Mouse (Mus musculus): ENCODE results near the gene Atm. TPM values are rescaled to one million over a fixed set of nuclear protein-coding genes. Genes with fewer than 3 reads are reported as not detected.

Gene Atm
- total and polyA plus RNA-seq, 3 experiments = 1.4 to 77.4 (median 51.8) TPM

GRCm38 (mm10) chr9:53485886-53486285, 50.7 kb downstream of the Atm start:
- no peaks in the 10 kb centered on the region for H3K27me3 ChIP-seq (ENCODE audit: insufficient read depth, low read length)
- ATAC-seq (ENCODE audit: extremely low read depth, insufficient number of reproducible peaks, low FRiP score, poor library complexity, severe bottlenecking) = no peak
- H3K4me3 ChIP-seq (ENCODE audit: low read depth, low read length) = no peak overlapping the region
- H3K4me1 ChIP-seq (ENCODE audit: insufficient read depth, low read depth, low read length) = no peaks in the 10 kb centered on the region
- peaks cover 70% of the 10 kb centered on the region for H3K36me3 ChIP-seq (replicated peaks)
- DNase-seq (ENCODE audit: low spot score) = no peak
- TF ChIP-seq GATA2 (IDR thresholded peaks at IDR 0.05; ENCODE audit: borderline replicate concordance, low read depth, low read length) (no peak), POLR2AphosphoS5 (IDR thresholded peaks at IDR 0.05; ENCODE audit: insufficient replicate concordance, low read depth, low read length) (no peak), TAL1 (conservative IDR thresholded peaks at IDR 0.05; ENCODE audit: low read depth, low read length) (no peak), GATA1 (IDR thresholded peaks at IDR 0.05; ENCODE audit: borderline replicate concordance, low read length) (no peak)
- no peaks in the 10 kb centered on the region for H3K9me3 ChIP-seq (replicated peaks)

GRCm38 (mm10) chr9:53472806-53473518, 63.6 kb downstream of the Atm start:
- Histone ChIP-seq H3K27me3 (ENCODE audit: insufficient read depth, low read length) (no peaks in the 10 kb centered on the region), H3K9me3 (replicated peaks) (no peaks in the 10 kb centered on the region), H3K4me1 (ENCODE audit: insufficient read depth, low read depth, low read length) (no peaks in the 10 kb centered on the region), H3K36me3 (replicated peaks) (peaks cover 50% of the 10 kb centered on the region), H3K4me3 (ENCODE audit: low read depth, low read length) (no peak overlapping the region)
- TF ChIP-seq CTCF (IDR thresholded peaks at IDR 0.05; ENCODE audit: low read depth, low read length) (no peak), POLR2AphosphoS5 (IDR thresholded peaks at IDR 0.05; ENCODE audit: insufficient replicate concordance, low read depth, low read length) (no peak), GATA1 (IDR thresholded peaks at IDR 0.05; ENCODE audit: borderline replicate concordance, low read length) (no peak), TAL1 (conservative IDR thresholded peaks at IDR 0.05; ENCODE audit: low read depth, low read length) (no peak), GATA2 (IDR thresholded peaks at IDR 0.05; ENCODE audit: borderline replicate concordance, low read depth, low read length) (no peak)
- ATAC-seq (ENCODE audit: extremely low read depth, insufficient number of reproducible peaks, low FRiP score, poor library complexity, severe bottlenecking) (no peak), DNase-seq (ENCODE audit: low spot score) (no peak)

- H3K36me3 ChIP-seq (replicated peaks) = peaks cover 70% of the 10 kb centered on the region
- H3K27me3 ChIP-seq (ENCODE audit: insufficient read depth, low read length) = no peaks in the 10 kb centered on the region
- no peak overlapping the region for H3K4me3 ChIP-seq (ENCODE audit: low read depth, low read length)
- H3K4me1 ChIP-seq (ENCODE audit: insufficient read depth, low read depth, low read length) = no peaks in the 10 kb centered on the region
- DNase-seq (ENCODE audit: low spot score) (no peak), ATAC-seq (ENCODE audit: extremely low read depth, insufficient number of reproducible peaks, low FRiP score, poor library complexity, severe bottlenecking) (no peak)
- H3K9me3 ChIP-seq (replicated peaks) = no peaks in the 10 kb centered on the region
- TF ChIP-seq POLR2AphosphoS5 (IDR thresholded peaks at IDR 0.05; ENCODE audit: insufficient replicate concordance, low read depth, low read length) (no peak), GATA1 (IDR thresholded peaks at IDR 0.05; ENCODE audit: borderline replicate concordance, low read length) (no peak), GATA2 (IDR thresholded peaks at IDR 0.05; ENCODE audit: borderline replicate concordance, low read depth, low read length) (no peak), CTCF (IDR thresholded peaks at IDR 0.05; ENCODE audit: low read depth, low read length) (no peak), TAL1 (conservative IDR thresholded peaks at IDR 0.05; ENCODE audit: low read depth, low read length) (no peak)
Observed at GRCm38 (mm10) chr9:53452038-53452437, 84.5 kb downstream of the Atm start.

DNA sequence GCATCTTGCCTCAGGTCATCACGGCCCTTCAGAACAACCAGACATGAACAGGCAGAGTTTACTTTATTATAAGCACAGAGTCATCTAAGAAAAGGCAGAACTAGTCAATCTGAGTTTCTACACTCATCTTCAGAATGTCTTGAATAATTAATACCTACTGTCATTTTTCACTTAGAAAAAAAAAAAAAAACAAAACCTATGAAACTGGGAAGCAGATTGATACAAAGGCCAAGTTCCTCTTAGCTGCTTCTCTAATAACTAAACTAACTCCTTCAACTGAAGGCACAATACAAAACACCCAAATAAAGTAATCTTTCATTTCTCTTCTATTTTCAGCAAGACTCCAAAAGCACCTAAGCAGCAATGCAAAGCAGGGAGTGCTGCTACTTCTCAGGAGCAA, 85.9 kb downstream of the Atm start:
- Histone ChIP-seq H3K27me3 (ENCODE audit: insufficient read depth, low read length) (no peaks in the 10 kb centered on the region), H3K9me3 (replicated peaks) (no peaks in the 10 kb centered on the region), H3K4me3 (ENCODE audit: low read depth, low read length) (no peak overlapping the region), H3K4me1 (ENCODE audit: insufficient read depth, low read depth, low read length) (no peaks in the 10 kb centered on the region), H3K36me3 (replicated peaks) (peaks cover 67% of the 10 kb centered on the region)
- TF ChIP-seq CTCF (IDR thresholded peaks at IDR 0.05; ENCODE audit: low read depth, low read length) = no peak
- TF ChIP-seq TAL1 (conservative IDR thresholded peaks at IDR 0.05; ENCODE audit: low read depth, low read length) = no peak
- TF ChIP-seq GATA1 (IDR thresholded peaks at IDR 0.05; ENCODE audit: borderline replicate concordance, low read length) = no peak
- TF ChIP-seq GATA2 (IDR thresholded peaks at IDR 0.05; ENCODE audit: borderline replicate concordance, low read depth, low read length) = no peak
- TF ChIP-seq POLR2AphosphoS5 (IDR thresholded peaks at IDR 0.05; ENCODE audit: insufficient replicate concordance, low read depth, low read length) = no peak
- DNase-seq (ENCODE audit: low spot score) (no peak), ATAC-seq (ENCODE audit: extremely low read depth, insufficient number of reproducible peaks, low FRiP score, poor library complexity, severe bottlenecking) (no peak)

DNA sequence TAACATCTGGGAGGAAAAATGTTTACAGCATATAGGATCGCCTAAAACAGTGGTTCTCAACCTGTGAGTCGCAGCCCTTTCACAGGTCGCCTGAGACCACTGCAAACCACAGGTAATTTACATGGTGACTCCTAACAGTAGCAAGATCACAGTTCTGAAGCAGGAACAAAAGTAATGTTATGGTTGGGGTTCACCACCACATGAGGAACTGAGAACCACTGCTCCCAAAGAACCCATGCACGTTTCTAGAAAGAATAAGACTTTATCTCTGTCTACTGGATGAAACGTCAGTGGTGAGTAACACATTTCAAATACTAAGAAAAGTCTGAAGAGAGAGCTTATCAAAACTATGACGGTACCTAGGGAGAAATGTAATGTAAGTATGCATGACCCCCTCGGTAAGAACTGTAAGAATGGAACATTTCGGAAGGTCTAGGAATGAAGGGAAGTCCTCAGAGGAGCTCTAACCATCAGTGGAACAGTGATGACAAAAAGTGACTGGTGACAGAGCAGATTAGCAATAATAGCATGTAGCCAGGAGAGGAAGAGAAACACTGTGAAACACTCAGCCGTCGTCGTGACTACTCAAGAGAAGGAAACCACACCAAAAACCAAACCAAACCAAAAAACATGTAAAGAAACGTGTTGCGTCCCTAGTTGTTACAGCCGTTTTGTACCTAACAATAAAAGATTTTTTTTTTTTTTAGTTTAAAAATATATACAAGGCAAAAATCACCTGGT, 100.5 kb downstream of the Atm start:
- TF ChIP-seq GATA2 (IDR thresholded peaks at IDR 0.05; ENCODE audit: borderline replicate concordance, low read depth, low read length) = no peak
- Histone ChIP-seq H3K36me3 (replicated peaks) (peaks cover 36% of the 10 kb centered on the region), H3K27me3 (ENCODE audit: insufficient read depth, low read length) (no peaks in the 10 kb centered on the region), H3K4me3 (ENCODE audit: low read depth, low read length) (no peak overlapping the region), H3K9me3 (replicated peaks) (no peaks in the 10 kb centered on the region), H3K4me1 (ENCODE audit: insufficient read depth, low read depth, low read length) (no peaks in the 10 kb centered on the region)
- DNase-seq (ENCODE audit: low spot score) (no peak), ATAC-seq (ENCODE audit: extremely low read depth, insufficient number of reproducible peaks, low FRiP score, poor library complexity, severe bottlenecking) (no peak)

DNA sequence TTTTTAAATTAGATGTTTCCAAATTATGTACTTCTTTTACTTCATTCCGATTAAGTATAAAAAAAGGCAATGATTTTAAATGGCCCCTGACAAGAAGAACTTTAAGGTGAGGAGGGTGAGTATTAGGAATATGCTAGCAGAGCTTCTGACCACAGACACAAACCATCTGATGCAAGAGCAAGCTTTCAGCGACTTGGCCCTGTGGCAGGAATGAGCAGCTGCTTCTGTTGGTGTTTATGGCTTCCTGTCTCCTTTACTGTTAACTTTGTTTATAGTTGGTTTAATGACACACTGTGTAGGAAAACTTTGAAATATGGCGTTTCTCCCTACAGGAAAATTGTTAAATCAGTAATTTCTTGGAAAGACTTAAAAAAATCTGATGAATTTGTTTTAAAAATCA, 108.9 kb downstream of the Atm start:
- Histone ChIP-seq H3K4me1 (ENCODE audit: insufficient read depth, low read depth, low read length) (no peaks in the 10 kb centered on the region), H3K27me3 (ENCODE audit: insufficient read depth, low read length) (peaks cover 25% of the 10 kb centered on the region), H3K36me3 (replicated peaks) (no peaks in the 10 kb centered on the region), H3K9me3 (replicated peaks) (no peaks in the 10 kb centered on the region), H3K4me3 (ENCODE audit: low read depth, low read length) (no peak overlapping the region)
- TF ChIP-seq GATA2 (IDR thresholded peaks at IDR 0.05; ENCODE audit: borderline replicate concordance, low read depth, low read length) (no peak), POLR2AphosphoS5 (IDR thresholded peaks at IDR 0.05; ENCODE audit: insufficient replicate concordance, low read depth, low read length) (no peak), CTCF (IDR thresholded peaks at IDR 0.05; ENCODE audit: low read depth, low read length) (no peak), GATA1 (IDR thresholded peaks at IDR 0.05; ENCODE audit: borderline replicate concordance, low read length) (no peak), TAL1 (conservative IDR thresholded peaks at IDR 0.05; ENCODE audit: low read depth, low read length) (no peak)
- DNase-seq (ENCODE audit: low spot score) (no peak), ATAC-seq (ENCODE audit: extremely low read depth, insufficient number of reproducible peaks, low FRiP score, poor library complexity, severe bottlenecking) (no peak)

Measured in G1E (cell line).